Mouse (Mus musculus) MEL (cell line): ENCODE results near the gene Unc5cl. TPM values are rescaled to one million over a fixed set of nuclear protein-coding genes. Genes with fewer than 3 reads are reported as not detected.

Experiments used
- DNase-seq: peaks from one replicate; pipeline ENCODE4 v3.0.0; 2011; ENCODE audit warnings: low read depth, low spot score
- H3K27ac ChIP-seq: 2 replicates; pipeline ENCODE4 v1.5.1; 2012; ENCODE audit warnings: low read depth, mild to moderate bottlenecking, control low read depth, low read length, moderate library complexity; ENCODE audit not compliant: control insufficient read depth
- H3K27me3 ChIP-seq, 2 experiments: fragments of 150-350 bp in 1 of 2; sonication (generic) in 1 of 2; 2 replicates each; pipeline ENCODE4 v1.6.1; 2012; ENCODE audit warnings: low read length in 2 of 2, mild to moderate bottlenecking in 2 of 2, improper control_type of control experiment in 1 of 2, moderate library complexity in 1 of 2; ENCODE audit not compliant: insufficient read depth in 2 of 2, control insufficient read depth in 1 of 2
- H3K36me3 ChIP-seq, 2 experiments: 2 replicates each; pipeline ENCODE4 v1.6.1; 2012 to 2014; ENCODE audit warnings: low read length in 2 of 2, improper control_type of control experiment in 1 of 2, inconsistent platforms in 1 of 2, mild to moderate bottlenecking in 1 of 2; ENCODE audit not compliant: insufficient read depth in 2 of 2, control insufficient read depth in 1 of 2
- H3K4me1 ChIP-seq, 2 experiments: fragments of 150-350 bp in 1 of 2; sonication (generic) in 1 of 2; 2 replicates each; pipeline ENCODE4 v1.6.1; 2012; ENCODE audit warnings: low read length in 2 of 2, improper control_type of control experiment in 1 of 2, mild to moderate bottlenecking in 1 of 2; ENCODE audit not compliant: insufficient read depth in 2 of 2, control insufficient read depth in 1 of 2
- H3K4me3 ChIP-seq, 2 experiments: fragments of 150-350 bp in 1 of 2; sonication (generic) in 1 of 2; 2 replicates each; pipeline ENCODE4 v1.5.1; 2012; ENCODE audit warnings: low read depth in 2 of 2, low read length in 2 of 2, mild to moderate bottlenecking in 2 of 2, moderate library complexity in 2 of 2, control low read depth in 1 of 2, improper control_type of control experiment in 1 of 2; ENCODE audit not compliant: control insufficient read depth in 1 of 2, insufficient read depth in 1 of 2
- H3K79me2 ChIP-seq: 2 replicates; pipeline ENCODE4 v1.6.1; 2012; ENCODE audit warnings: mild to moderate bottlenecking, low read length, moderate library complexity; ENCODE audit not compliant: control insufficient read depth, poor library complexity, insufficient read depth
- H3K9ac ChIP-seq: 2 replicates; pipeline ENCODE4 v1.6.1; 2012; ENCODE audit warnings: low read depth, mild to moderate bottlenecking, control low read depth, low read length, moderate library complexity; ENCODE audit not compliant: control insufficient read depth, poor library complexity, severe bottlenecking
- H3K9me3 ChIP-seq: fragments of 150-350 bp; sonication (generic); replicated peaks from 2 replicates; pipeline ENCODE4 v1.6.1; 2012; ENCODE audit warnings: mild to moderate bottlenecking, low read length, improper control_type of control experiment, moderate library complexity; ENCODE audit not compliant: insufficient read depth
- BHLHE40 ChIP-seq: IDR thresholded peaks from 2 replicates; pipeline ENCODE4 v1.6.1; 2012; ENCODE audit warnings: low read depth, mild to moderate bottlenecking, inconsistent platforms, low read length, improper control_type of control experiment, borderline replicate concordance
- CHD1 ChIP-seq: IDR thresholded peaks from 2 replicates; pipeline ENCODE4 v1.6.1; 2012; ENCODE audit warnings: low read depth, mild to moderate bottlenecking, inconsistent platforms, low read length, improper control_type of control experiment
- CHD2 ChIP-seq: IDR thresholded peaks from 2 replicates; pipeline ENCODE4 v1.6.1; 2011; ENCODE audit warnings: low read length, improper control_type of control experiment
- E2F4 ChIP-seq: IDR thresholded peaks from 2 replicates; pipeline ENCODE4 v1.6.1; 2011; ENCODE audit warnings: low read depth, low read length, improper control_type of control experiment, borderline replicate concordance
- ELF1 ChIP-seq: IDR thresholded peaks from 2 replicates; pipeline ENCODE4 v1.6.1; 2014; ENCODE audit warnings: low read depth, mild to moderate bottlenecking, inconsistent platforms, low read length, improper control_type of control experiment, moderate library complexity
- EP300 ChIP-seq, 2 experiments: IDR thresholded peaks; 2 replicates each; pipeline ENCODE4 v1.6.1; 2011; ENCODE audit warnings: improper control_type of control experiment in 2 of 2, low read length in 2 of 2, low read depth in 1 of 2, mild to moderate bottlenecking in 1 of 2
- ETS1 ChIP-seq: IDR thresholded peaks from 2 replicates; pipeline ENCODE4 v1.6.1; 2012; ENCODE audit warnings: low read depth, mild to moderate bottlenecking, inconsistent platforms, low read length, improper control_type of control experiment, moderate library complexity
- GABPA ChIP-seq: IDR thresholded peaks from 2 replicates; pipeline ENCODE4 v1.6.1; 2012; ENCODE audit warnings: low read depth, mild to moderate bottlenecking, inconsistent platforms, low read length, improper control_type of control experiment, moderate library complexity
- GATA1 ChIP-seq: IDR thresholded peaks from 2 replicates; pipeline ENCODE4 v1.6.1; 2011; ENCODE audit warnings: low read depth, low read length, improper control_type of control experiment
- HCFC1 ChIP-seq: IDR thresholded peaks from 2 replicates; pipeline ENCODE4 v1.6.1; 2012; ENCODE audit warnings: low read depth, mild to moderate bottlenecking, inconsistent platforms, low read length, improper control_type of control experiment, moderate library complexity
- JUND ChIP-seq: IDR thresholded peaks from 2 replicates; pipeline ENCODE4 v1.6.1; 2011; ENCODE audit warnings: low read depth, mild to moderate bottlenecking, improper control_type of control experiment, low read length
- KAT2A ChIP-seq: conservative IDR thresholded peaks from 2 replicates; pipeline ENCODE4 v1.6.1; 2012; ENCODE audit warnings: low read depth, low read length, improper control_type of control experiment, inconsistent platforms
- MAFK ChIP-seq: IDR thresholded peaks from 2 replicates; pipeline ENCODE4 v1.6.1; 2011; ENCODE audit warnings: low read depth, mild to moderate bottlenecking, low read length, improper control_type of control experiment, borderline replicate concordance
- MAX ChIP-seq: IDR thresholded peaks from 2 replicates; pipeline ENCODE4 v1.6.1; 2011; ENCODE audit warnings: low read length, improper control_type of control experiment
- MAZ ChIP-seq: IDR thresholded peaks from 2 replicates; pipeline ENCODE4 v1.6.1; 2012; ENCODE audit warnings: low read depth, mild to moderate bottlenecking, inconsistent platforms, low read length, improper control_type of control experiment
- MEF2A ChIP-seq: IDR thresholded peaks from 2 replicates; pipeline ENCODE4 v1.6.1; 2014; ENCODE audit warnings: low read depth, mild to moderate bottlenecking, inconsistent platforms, low read length, improper control_type of control experiment; ENCODE audit not compliant: poor library complexity, insufficient replicate concordance, severe bottlenecking; ENCODE audit errors: extremely low read depth
- MXI1 ChIP-seq: IDR thresholded peaks from 2 replicates; pipeline ENCODE4 v1.6.1; 2011; ENCODE audit warnings: mild to moderate bottlenecking, low read depth, low read length, improper control_type of control experiment
- MYB ChIP-seq: IDR thresholded peaks from 2 replicates; pipeline ENCODE4 v1.6.1; 2011; ENCODE audit warnings: mild to moderate bottlenecking, low read depth, low read length, improper control_type of control experiment
- NRF1 ChIP-seq: IDR thresholded peaks from 2 replicates; pipeline ENCODE4 v1.6.1; 2014; ENCODE audit warnings: low read depth, mild to moderate bottlenecking, inconsistent platforms, low read length, improper control_type of control experiment, moderate library complexity; ENCODE audit not compliant: poor library complexity, insufficient read depth, severe bottlenecking
- POLR2A ChIP-seq, 2 experiments: IDR thresholded peaks; 2 replicates each; pipeline ENCODE4 v1.6.1; 2011 to 2012; ENCODE audit warnings: low read length in 2 of 2, mild to moderate bottlenecking in 2 of 2, control low read depth in 1 of 2, improper control_type of control experiment in 1 of 2, low read depth in 1 of 2, moderate library complexity in 1 of 2; ENCODE audit not compliant: control insufficient read depth in 1 of 2, insufficient read depth in 1 of 2, poor library complexity in 1 of 2
- POLR2AphosphoS2 ChIP-seq: IDR thresholded peaks from 2 replicates; pipeline ENCODE4 v1.6.1; 2011; ENCODE audit warnings: low read length, improper control_type of control experiment
- POLR2AphosphoS5 ChIP-seq: IDR thresholded peaks from 2 replicates; pipeline ENCODE4 v1.6.1; 2012; ENCODE audit warnings: low read depth, borderline replicate concordance, mild to moderate bottlenecking, inconsistent platforms, low read length, moderate library complexity, mixed read lengths
- RCOR1 ChIP-seq: IDR thresholded peaks from 2 replicates; pipeline ENCODE4 v1.6.1; 2012; ENCODE audit warnings: low read depth, mild to moderate bottlenecking, inconsistent platforms, low read length, improper control_type of control experiment
- SIN3A ChIP-seq: IDR thresholded peaks from 2 replicates; pipeline ENCODE4 v1.6.1; 2012; ENCODE audit warnings: low read length, improper control_type of control experiment, inconsistent platforms
- SMC3 ChIP-seq: IDR thresholded peaks from 2 replicates; pipeline ENCODE4 v1.6.1; 2011; ENCODE audit warnings: low read depth, low read length, improper control_type of control experiment
- TAL1 ChIP-seq: IDR thresholded peaks from 2 replicates; pipeline ENCODE4 v1.6.1; 2012; ENCODE audit warnings: mild to moderate bottlenecking, inconsistent platforms, low read length, moderate library complexity, mixed read lengths
- TCF12 ChIP-seq: IDR thresholded peaks from 2 replicates; pipeline ENCODE4 v1.6.1; 2014; ENCODE audit warnings: low read depth, mild to moderate bottlenecking, inconsistent platforms, low read length, improper control_type of control experiment, moderate library complexity
- UBTF ChIP-seq: IDR thresholded peaks from 2 replicates; pipeline ENCODE4 v1.6.1; 2012; ENCODE audit warnings: low read depth, mild to moderate bottlenecking, inconsistent platforms, low read length, improper control_type of control experiment, moderate library complexity, borderline replicate concordance; ENCODE audit not compliant: insufficient read depth
- USF1 ChIP-seq: IDR thresholded peaks from 2 replicates; pipeline ENCODE4 v1.6.1; 2014; ENCODE audit warnings: low read depth, mild to moderate bottlenecking, inconsistent platforms, low read length, improper control_type of control experiment, moderate library complexity
- ZC3H11A ChIP-seq: IDR thresholded peaks from 2 replicates; pipeline ENCODE4 v1.6.1; 2012; ENCODE audit warnings: low read depth, mild to moderate bottlenecking, inconsistent platforms, low read length, improper control_type of control experiment
- ZKSCAN1 ChIP-seq: IDR thresholded peaks from 2 replicates; pipeline ENCODE4 v1.6.1; 2012; ENCODE audit warnings: low read depth, mild to moderate bottlenecking, inconsistent platforms, low read length, improper control_type of control experiment, moderate library complexity
- ZMIZ1 ChIP-seq: IDR thresholded peaks from 2 replicates; pipeline ENCODE4 v1.6.1; 2012; ENCODE audit warnings: low read depth, mild to moderate bottlenecking, inconsistent platforms, low read length, improper control_type of control experiment, moderate library complexity
- ZNF384 ChIP-seq: IDR thresholded peaks from 2 replicates; pipeline ENCODE4 v1.6.1; 2012; ENCODE audit warnings: low read depth, mild to moderate bottlenecking, inconsistent platforms, low read length, improper control_type of control experiment
- polyA plus RNA-seq, 2 experiments: library from polyadenylated mRNA; stranded (reverse) in 1 of 2; unstranded in 1 of 2; fragments of >175 nt in 1 of 2; fragments of >200 nt in 1 of 2; gene quantifications; 2 replicates each; pipeline versions ENCODE4 v1.2.1 to v1.2.4; 2012; ENCODE audit warnings: low replicate concordance in 2 of 2, low read depth in 1 of 2; ENCODE audit not compliant: insufficient read length in 2 of 2, insufficient read depth in 1 of 2, missing spikeins in 1 of 2
- total RNA-seq: library from RNA; depleted of rRNA; stranded (reverse); fragments of 300-350 nt; gene quantifications from 2 replicates; pipeline ENCODE4 v1.2.3, GENCODE M21; 2012

The Unc5cl gene
- total and polyA plus RNA-seq, 3 experiments = 4.7 to 7.7 TPM; not detected in 1

GRCm38 (mm10) chr17:48450666-48451352 is 3.9 kb upstream of the Unc5cl start (continued):
- peak; percentile 57; the same call in 1 of the 2 replicates for TF ChIP-seq ETS1
- TF ChIP-seq ZKSCAN1 = no peak
- no peak for TF ChIP-seq JUND

DNA sequence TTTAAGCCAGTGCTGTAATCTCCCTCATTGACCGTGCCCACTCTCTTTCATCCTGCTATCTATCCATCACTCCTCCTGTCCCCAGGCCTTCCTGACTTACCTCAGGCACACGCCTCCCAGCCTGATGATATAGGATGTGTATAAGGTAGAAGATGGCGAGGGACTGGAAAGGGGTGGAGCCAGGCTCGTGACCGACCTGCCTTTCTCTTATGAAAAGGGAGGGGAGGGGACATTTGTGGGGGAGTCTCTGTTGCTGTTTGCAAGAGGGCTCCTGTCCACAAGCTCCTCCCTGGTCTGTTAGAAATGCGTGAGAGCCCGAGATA is 3.4 kb upstream of the Unc5cl start, which contains the start of gene Tspo2:
Gene Tspo2, minus strand, starts transcription at position 170 of the 323 bp plus-strand sequence.
- peak within 1 kb of the TSS; percentile 69 to 71 for H3K4me3 ChIP-seq
- H3K27me3 ChIP-seq = no peaks in the 10 kb centered on the region
- H3K27ac ChIP-seq = peak within 1 kb of the TSS; percentile 90
- no peaks in the 10 kb centered on the region for H3K9me3 ChIP-seq
- peaks cover 2 to 39% of the 10 kb centered on the region in 2 experiments; a peak in 3 of 4 replicates for H3K4me1 ChIP-seq
- no peaks in the 10 kb centered on the region; the same call in none of the 2 replicates for H3K79me2 ChIP-seq
- DNase-seq = peak; percentile 88
- peak within 1 kb of the TSS; percentile 67 for H3K9ac ChIP-seq
- H3K36me3 ChIP-seq = peaks cover 0 to 21% of the 10 kb centered on the region in 2 experiments; a peak in 2 of 4 replicates
- TF ChIP-seq GABPA (no peak), SMC3 (no peak), POLR2AphosphoS2 (no peak; the same call in 1 of the 2 replicates), TAL1 (no peak), HCFC1 (no peak; the same call in 1 of the 2 replicates), ZKSCAN1 (no peak), ETS1 (peak; percentile 31; the same call in 1 of the 2 replicates), KAT2A (no peak), MAZ (0 out of 2 replicates have a peak, but pooled peaks have one; percentile 18), ZC3H11A (no peak), CHD1 (no peak), CHD2 (no peak), NRF1 (no peak), UBTF (no peak), TCF12 (0 out of 2 replicates have a peak, but pooled peaks have one; percentile 17), MAX (0 out of 2 replicates have a peak, but pooled peaks have one; percentile 11), ZMIZ1 (peak; percentile 73; the same call in 1 of the 2 replicates), MEF2A (no peak), BHLHE40 (peak; percentile 69; the same call in 1 of the 2 replicates), SIN3A (no peak; the same call in 1 of the 2 replicates), POLR2AphosphoS5 (no peak), MYB (no peak), RCOR1 (no peak), EP300 (IDR thresholded peaks at IDR 0.05; ENCODE audit: low read depth in 1 of 2, low read length in 2 of 2) (0 out of 4 replicates have a peak, but pooled peaks of 1 of the 2 experiments have one; percentile 4), GATA1 (no peak), USF1 (peak; percentile 66), MXI1 (peak; percentile 70), JUND (no peak), MAFK (no peak), ELF1 (no peak; the same call in 1 of the 2 replicates), POLR2A (IDR thresholded peaks at IDR 0.05; ENCODE audit: control insufficient read depth in 1 of 2, insufficient read depth in 1 of 2, low read depth in 1 of 2, low read length in 2 of 2, poor library complexity in 1 of 2) (peak in 1 of 2 experiments; percentile 59; a peak in 3 of 4 replicates), ZNF384 (no peak), E2F4 (no peak)
